Mouse (Mus musculus) midbrain, embryonic 13.5 days (tissue): ENCODE data around the gene Mvp. TPM values are rescaled to one million over a fixed set of nuclear protein-coding genes. Genes with fewer than 3 reads are reported as not detected.

Source experiments
- ATAC-seq: fragments of 200-750 bp; cut with Nextera tagmentation; 2 replicates; pipeline ENCODE4 v1.8.0; 2017; ENCODE audit warnings: mild to moderate bottlenecking, moderate TSS enrichment, moderate library complexity
- H3K27ac ChIP-seq: fragments of 300-500 bp; sonication (generic); 2 replicates; pipeline ENCODE4 v1.5.1; 2015; ENCODE audit warnings: inconsistent platforms, mild to moderate bottlenecking, moderate library complexity
- H3K27me3 ChIP-seq: fragments of 300-500 bp; sonication (generic); 2 replicates; pipeline ENCODE4 v1.6.1; 2015; ENCODE audit warnings: mild to moderate bottlenecking, inconsistent platforms
- H3K36me3 ChIP-seq: fragments of 300-500 bp; sonication (generic); 2 replicates; pipeline ENCODE4 v1.6.1; 2015; ENCODE audit warnings: mild to moderate bottlenecking, inconsistent platforms
- H3K4me1 ChIP-seq: fragments of 300-500 bp; sonication (generic); replicated peaks from 2 replicates; pipeline ENCODE4 v1.6.1; 2015; ENCODE audit warnings: inconsistent platforms
- H3K4me2 ChIP-seq: fragments of 300-500 bp; sonication (generic); replicated peaks from 2 replicates; pipeline ENCODE4 v1.6.1; 2015; ENCODE audit warnings: moderate library complexity, mild to moderate bottlenecking, inconsistent platforms
- H3K4me3 ChIP-seq: fragments of 300-500 bp; sonication (generic); replicated peaks from 2 replicates; pipeline ENCODE4 v1.5.1; 2015; ENCODE audit warnings: mild to moderate bottlenecking, inconsistent platforms
- H3K9ac ChIP-seq: fragments of 300-500 bp; sonication (generic); replicated peaks from 2 replicates; pipeline ENCODE4 v1.6.1; 2015; ENCODE audit warnings: mild to moderate bottlenecking, inconsistent platforms
- H3K9me3 ChIP-seq: fragments of 300-500 bp; sonication (generic); 2 replicates; pipeline ENCODE4 v1.6.1; 2016; ENCODE audit warnings: mild to moderate bottlenecking, inconsistent platforms
- WGBS: fragments of 180-500 bp; shearing (Covaris S2); methylation state at CpG from one replicate; pipeline ENCODE4 v1.1.7; 2015; 5-methylcytosine and 5-hydroxymethylcytosine counted together
- polyA plus RNA-seq: library from polyadenylated mRNA; unstranded; fragments of >200 nt; fragmentation: Nextera tagmentation; extraction: Ambion mirVana; gene quantifications from 2 replicates; pipeline ENCODE4 v1.2.1, GENCODE M21; 2015

Gene Mvp
- polyA plus RNA-seq, 1 experiment from 2014 or later = 3.7 TPM

DNA sequence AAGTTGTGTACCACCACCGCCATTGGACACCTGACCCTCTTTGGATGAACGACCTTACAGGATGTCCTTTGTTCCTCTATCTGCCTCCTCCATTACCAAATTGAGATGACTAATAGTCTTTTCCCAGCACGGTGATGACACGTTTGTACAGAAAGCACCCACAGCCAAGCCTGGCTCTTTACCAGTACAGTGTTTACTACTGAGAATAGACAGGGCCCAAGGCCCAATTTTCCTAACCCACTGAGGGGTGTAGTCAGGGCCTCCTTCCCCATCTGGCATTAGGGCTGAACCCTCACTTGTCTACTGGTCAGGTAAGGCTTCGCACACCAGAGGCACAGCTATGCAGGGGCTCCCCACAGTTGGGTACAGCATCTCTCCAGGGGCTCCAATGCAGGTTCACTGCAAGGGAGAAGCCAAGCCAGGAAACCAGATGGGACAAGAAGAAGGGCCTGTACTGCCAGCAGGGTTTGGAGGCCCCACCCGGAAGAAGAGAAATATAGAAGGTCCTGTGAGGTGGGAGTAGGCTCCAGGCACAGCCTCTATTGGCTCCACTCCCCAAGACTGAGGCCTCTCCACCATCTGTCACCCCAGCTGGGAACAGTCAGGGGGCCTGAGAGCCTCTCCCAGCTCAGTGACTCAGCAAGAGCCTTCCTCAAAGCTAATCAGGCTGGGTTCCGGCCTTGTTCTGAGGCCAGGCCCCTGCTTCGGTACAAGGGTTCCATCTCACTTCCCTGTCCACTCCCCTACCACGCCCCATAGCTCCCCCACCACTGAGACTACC, 6.0 kb downstream of the Mvp start:
- Histone ChIP-seq H3K27me3 (no peaks in the 10 kb centered on the region), H3K36me3 (peaks cover 16% of the 10 kb centered on the region), H3K27ac (peak overlapping the region; percentile 41), H3K9me3 (no peaks in the 10 kb centered on the region), H3K4me2 (no peak overlapping the region), H3K4me1 (peaks cover 3% of the 10 kb centered on the region; the same call in 1 of the 2 replicates), H3K9ac (no peak overlapping the region; the same call in 1 of the 2 replicates), H3K4me3 (no peak overlapping the region)
- WGBS = 67% methylated on average over 9 of the region's 9 CpGs
- ATAC-seq = peak; percentile 56; the same call in 1 of the 2 replicates

- Histone ChIP-seq H3K9ac (no peak overlapping the region), H3K4me2 (no peak overlapping the region), H3K4me1 (no peaks in the 10 kb centered on the region; the same call in 1 of the 2 replicates), H3K4me3 (no peak overlapping the region), H3K36me3 (peaks cover 8% of the 10 kb centered on the region; the same call in 1 of the 2 replicates), H3K27ac (no peak overlapping the region), H3K9me3 (no peaks in the 10 kb centered on the region), H3K27me3 (no peaks in the 10 kb centered on the region)
- ATAC-seq = no peak
- WGBS = 94% methylated on average over 6 of the region's 6 CpGs
Measured at GRCm38 (mm10) chr7:127007313-127008024, 7.0 kb downstream of the Mvp start.

DNA sequence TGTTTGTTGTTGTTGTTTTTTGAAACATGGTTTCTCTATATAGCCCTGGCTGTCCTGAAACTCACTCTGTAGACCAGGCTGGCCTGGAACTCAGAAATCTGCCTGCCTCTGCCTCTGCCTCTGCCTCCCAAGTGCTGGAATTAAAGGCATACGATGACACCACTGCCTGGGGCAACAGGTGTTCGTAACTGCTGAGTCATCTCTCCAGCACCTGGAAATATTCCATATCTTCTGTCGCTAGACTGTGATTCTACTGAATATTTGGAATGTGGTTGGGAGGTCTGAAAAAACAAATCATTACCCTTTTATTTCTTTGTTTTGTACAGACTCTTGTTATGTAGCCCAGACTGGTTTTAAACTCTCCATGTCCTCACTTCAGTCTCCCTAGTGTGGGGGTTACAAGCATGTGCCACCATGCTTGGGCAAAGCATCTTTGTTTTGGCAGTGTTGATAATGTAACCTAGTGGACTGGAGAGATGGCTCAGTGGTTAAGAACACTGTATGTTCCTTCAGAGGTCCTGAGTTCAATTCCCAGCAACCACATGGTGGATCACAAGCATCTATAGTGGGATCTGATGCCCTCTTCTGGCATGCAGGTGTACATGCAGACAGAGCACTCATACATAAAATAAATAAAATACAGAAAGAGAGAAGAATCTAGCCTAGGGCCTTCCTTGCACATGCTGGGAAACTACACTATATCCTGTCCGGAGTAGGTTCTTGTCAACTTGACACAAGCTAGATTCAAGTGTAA, 10.1 kb downstream of the Mvp start:
- H3K27me3 ChIP-seq = no peaks in the 10 kb centered on the region
- no peaks in the 10 kb centered on the region; the same call in 1 of the 2 replicates for H3K4me1 ChIP-seq
- H3K9me3 ChIP-seq = no peaks in the 10 kb centered on the region
- H3K36me3 ChIP-seq = no peaks in the 10 kb centered on the region
- no peak for ATAC-seq
- H3K9ac ChIP-seq = no peak overlapping the region
- no peak overlapping the region for H3K4me2 ChIP-seq
- H3K27ac ChIP-seq = no peak overlapping the region
- no peak overlapping the region for H3K4me3 ChIP-seq
- WGBS = 91% methylated on average over 4 of the region's 4 CpGs

- no peak overlapping the region for H3K27ac ChIP-seq
- H3K36me3 ChIP-seq = no peaks in the 10 kb centered on the region
- H3K4me1 ChIP-seq = no peaks in the 10 kb centered on the region; the same call in 1 of the 2 replicates
- H3K4me3 ChIP-seq = no peak overlapping the region
- H3K4me2 ChIP-seq = no peak overlapping the region
- no peak overlapping the region for H3K9ac ChIP-seq
- H3K27me3 ChIP-seq = no peaks in the 10 kb centered on the region
- ATAC-seq = no peak
- H3K9me3 ChIP-seq = no peaks in the 10 kb centered on the region
- 93% methylated on average over 5 of the region's 5 CpGs for WGBS
Measured at GRCm38 (mm10) chr7:127003620-127004019, 10.8 kb downstream of the Mvp start.

DNA sequence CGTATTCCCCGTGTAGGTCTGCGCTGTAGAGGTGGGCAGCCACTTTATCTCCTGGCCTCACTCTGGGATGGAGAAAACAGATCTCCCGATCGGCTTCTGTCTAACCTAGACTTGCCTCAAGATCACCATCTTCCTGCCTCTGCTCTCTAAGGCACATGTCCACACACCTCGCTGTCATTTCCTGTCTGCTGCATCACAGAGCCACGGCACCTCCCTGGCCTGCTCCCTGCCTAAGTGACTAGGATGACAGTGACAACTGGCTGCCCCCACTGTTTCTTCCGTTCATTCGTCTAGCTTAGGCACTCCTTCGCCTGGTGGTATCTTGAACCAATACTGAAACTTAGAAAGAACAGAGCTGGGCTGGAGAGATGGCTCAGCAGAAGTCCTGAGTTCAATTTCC, 14.9 kb downstream of the Mvp start:
- Histone ChIP-seq H3K27me3 (no peaks in the 10 kb centered on the region), H3K36me3 (no peaks in the 10 kb centered on the region), H3K9me3 (no peaks in the 10 kb centered on the region), H3K4me3 (no peak overlapping the region), H3K9ac (no peak overlapping the region), H3K27ac (no peak overlapping the region), H3K4me1 (no peaks in the 10 kb centered on the region), H3K4me2 (no peak overlapping the region)
- WGBS = 91% methylated on average over 10 of the region's 10 CpGs
- ATAC-seq = no peak

DNA sequence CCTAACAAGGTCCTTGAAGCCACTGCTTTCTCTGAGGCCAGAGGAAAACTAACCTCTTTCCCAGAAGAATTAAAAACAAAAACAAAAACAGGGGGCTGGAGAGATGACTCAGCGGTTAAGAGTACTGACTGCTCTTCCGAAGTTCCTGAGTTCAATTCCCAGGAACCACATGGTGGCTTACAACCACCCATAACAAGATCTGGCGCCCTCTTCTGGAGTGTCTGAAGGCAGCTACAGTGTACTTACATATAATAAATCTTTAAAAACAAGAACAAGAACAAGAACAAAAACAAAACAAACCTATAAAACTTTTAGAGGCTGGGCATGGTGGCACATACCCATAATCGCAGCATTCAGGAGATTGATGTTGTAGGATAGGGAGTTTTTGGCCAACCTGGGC, 18.0 kb downstream of the Mvp start:
- WGBS = 80% methylated on average over 4 of the region's 4 CpGs
- H3K27ac ChIP-seq = no peak overlapping the region
- no peak overlapping the region for H3K4me3 ChIP-seq
- H3K36me3 ChIP-seq = no peaks in the 10 kb centered on the region
- H3K9ac ChIP-seq = no peak overlapping the region
- no peak for ATAC-seq
- no peaks in the 10 kb centered on the region for H3K4me1 ChIP-seq
- H3K9me3 ChIP-seq = no peaks in the 10 kb centered on the region
- no peaks in the 10 kb centered on the region for H3K27me3 ChIP-seq
- no peak overlapping the region for H3K4me2 ChIP-seq

- no peak overlapping the region for H3K9ac ChIP-seq
- H3K36me3 ChIP-seq = no peaks in the 10 kb centered on the region
- H3K4me3 ChIP-seq = no peak overlapping the region
- H3K27me3 ChIP-seq = no peaks in the 10 kb centered on the region
- H3K4me2 ChIP-seq = no peak overlapping the region
- no peak overlapping the region for H3K27ac ChIP-seq
- ATAC-seq = no peak
- WGBS = 71% methylated on average over 8 of the region's 8 CpGs
- no peaks in the 10 kb centered on the region for H3K9me3 ChIP-seq
- H3K4me1 ChIP-seq = no peaks in the 10 kb centered on the region
Measured at GRCm38 (mm10) chr7:126988816-126989215, 25.6 kb downstream of the Mvp start.

GRCm38 (mm10) chr7:126986319-126986718, 28.1 kb downstream of the Mvp start:
- Histone ChIP-seq H3K9me3 (no peaks in the 10 kb centered on the region), H3K27ac (no peak overlapping the region), H3K27me3 (no peaks in the 10 kb centered on the region), H3K4me1 (no peaks in the 10 kb centered on the region), H3K4me3 (no peak overlapping the region), H3K36me3 (peaks cover 3% of the 10 kb centered on the region; the same call in 1 of the 2 replicates), H3K9ac (no peak overlapping the region), H3K4me2 (no peak overlapping the region)
- no peak for ATAC-seq
- 51% methylated on average over 9 of the region's 9 CpGs for WGBS

- Histone ChIP-seq H3K36me3 (peaks cover 16% of the 10 kb centered on the region), H3K9ac (no peak overlapping the region), H3K27ac (no peak overlapping the region), H3K4me2 (no peak overlapping the region), H3K27me3 (no peaks in the 10 kb centered on the region), H3K9me3 (no peaks in the 10 kb centered on the region), H3K4me1 (no peaks in the 10 kb centered on the region), H3K4me3 (no peak overlapping the region)
- 71% methylated on average over 10 of the region's 10 CpGs for WGBS
- ATAC-seq = no peak
Measured at GRCm38 (mm10) chr7:126984667-126985444, 29.6 kb downstream of the Mvp start.

- Histone ChIP-seq H3K4me3 (no peak overlapping the region), H3K27me3 (no peaks in the 10 kb centered on the region), H3K9ac (no peak overlapping the region), H3K4me1 (peaks cover 3% of the 10 kb centered on the region; the same call in 1 of the 2 replicates), H3K36me3 (peaks cover 33% of the 10 kb centered on the region), H3K4me2 (no peak overlapping the region), H3K27ac (no peak overlapping the region), H3K9me3 (no peaks in the 10 kb centered on the region)
- 84% methylated on average over 7 of the region's 7 CpGs for WGBS
- no peak for ATAC-seq
Measured at GRCm38 (mm10) chr7:126983113-126983512, 31.3 kb downstream of the Mvp start.

- Histone ChIP-seq H3K4me1 (peaks cover 13% of the 10 kb centered on the region), H3K4me3 (no peak overlapping the region), H3K27ac (no peak overlapping the region), H3K27me3 (no peaks in the 10 kb centered on the region), H3K36me3 (peaks cover 35% of the 10 kb centered on the region), H3K9me3 (no peaks in the 10 kb centered on the region), H3K9ac (no peak overlapping the region), H3K4me2 (no peak overlapping the region)
- 95% methylated on average over 4 of the region's 4 CpGs for WGBS
- ATAC-seq = no peak
Measured at GRCm38 (mm10) chr7:126982054-126982453, 32.4 kb downstream of the Mvp start.
